Mouse (Mus musculus): Measurements from ENCODE around the gene Prkce. TPM values are rescaled to one million over a fixed set of nuclear protein-coding genes. Genes with fewer than 3 reads are reported as not detected.

Gene Prkce
- polyA plus RNA-seq, 1 experiment, result 1.9 TPM

- H3ac ChIP-seq (ENCODE audit: control insufficient read depth, insufficient read length), result no peak overlapping the region
- H3K36me3 ChIP-seq (ENCODE audit: control insufficient read depth, insufficient read depth), result no peaks in the 10 kb centered on the region
- no peak overlapping the region for H3K4me2 ChIP-seq (ENCODE audit: low read depth)
- H3K27me3 ChIP-seq (ENCODE audit: control insufficient read depth, insufficient read depth, insufficient read length), result no peaks in the 10 kb centered on the region
- no peaks in the 10 kb centered on the region for H3K79me2 ChIP-seq (ENCODE audit: control insufficient read depth, insufficient read depth)
- no peak overlapping the region for H3K4me3 ChIP-seq
- TF ChIP-seq POLR2A (IDR thresholded peaks at IDR 0.05; ENCODE audit: insufficient read length, low read depth) (no peak), E2F4 (IDR thresholded peaks at IDR 0.05; ENCODE audit: insufficient read depth) (no peak), CEBPB (IDR thresholded peaks at IDR 0.05; ENCODE audit: insufficient read depth, poor library complexity, severe bottlenecking) (no peak), TCF3 (IDR thresholded peaks at IDR 0.05; ENCODE audit: insufficient read length, low read depth) (no peak), MYOG (IDR thresholded peaks at IDR 0.05; ENCODE audit: control insufficient read depth in 1 of 3, insufficient read depth in 1 of 3, insufficient read length in 2 of 3, low read depth in 2 of 3) (no peak)
These were observed 156.5 kb downstream of the Prkce start for GRCm38 (mm10) chr17:86323909-86324686.

DNA sequence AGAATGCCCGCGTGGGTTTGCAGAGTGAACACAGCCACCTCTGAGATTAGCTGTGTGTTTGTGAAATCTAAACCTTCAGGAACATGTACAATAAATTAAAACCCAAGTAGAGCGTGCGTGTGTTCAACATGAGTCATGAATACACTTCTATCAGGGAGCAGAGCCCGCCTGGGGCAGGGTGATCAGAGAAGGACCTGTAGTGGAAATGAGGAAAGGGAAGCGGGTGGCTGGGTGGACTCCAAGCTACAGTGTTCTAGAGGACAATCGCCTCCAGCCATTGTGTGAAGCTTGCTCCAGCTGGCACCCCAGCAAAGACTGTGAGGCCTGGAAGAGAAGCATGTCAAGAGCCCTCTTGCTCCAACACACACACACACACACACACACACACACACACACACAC lies 157.2 kb downstream of the Prkce start:
- no peak for TF ChIP-seq POLR2A (IDR thresholded peaks at IDR 0.05; ENCODE audit: insufficient read length, low read depth)
- TF ChIP-seq CEBPB (IDR thresholded peaks at IDR 0.05; ENCODE audit: insufficient read depth, poor library complexity, severe bottlenecking), result no peak
- no peak for TF ChIP-seq USF1 (IDR thresholded peaks at IDR 0.05; ENCODE audit: low read depth)
- TF ChIP-seq MAX (IDR thresholded peaks at IDR 0.05; ENCODE audit: low read depth), result no peak
- TF ChIP-seq MYOD1 (IDR thresholded peaks at IDR 0.05; ENCODE audit: control insufficient read depth in 1 of 3, insufficient read length in 2 of 3, low read depth in 2 of 3), result no peak
- TF ChIP-seq POLR2AphosphoS2 (IDR thresholded peaks at IDR 0.05; ENCODE audit: insufficient read length, low read depth), result no peak
- TF ChIP-seq MYOG (IDR thresholded peaks at IDR 0.05; ENCODE audit: control insufficient read depth in 1 of 3, insufficient read depth in 1 of 3, insufficient read length in 2 of 3, low read depth in 2 of 3), result no peak
- no peak for TF ChIP-seq TCF3 (IDR thresholded peaks at IDR 0.05; ENCODE audit: insufficient read length, low read depth)
- TF ChIP-seq E2F4 (IDR thresholded peaks at IDR 0.05; ENCODE audit: insufficient read depth), result no peak
- TF ChIP-seq TCF12 (IDR thresholded peaks at IDR 0.05; ENCODE audit: insufficient read depth, poor library complexity, severe bottlenecking), result no peak
- no peak for TF ChIP-seq REST (IDR thresholded peaks at IDR 0.05; ENCODE audit: insufficient read depth, insufficient read length)
- TF ChIP-seq SRF (IDR thresholded peaks at IDR 0.05; ENCODE audit: control insufficient read depth, insufficient read length, low read depth), result no peak
- Histone ChIP-seq H3K36me3 (ENCODE audit: control insufficient read depth, insufficient read depth) (no peaks in the 10 kb centered on the region), H3K4me3 (no peak overlapping the region), H3K27me3 (ENCODE audit: control insufficient read depth, insufficient read depth, insufficient read length) (no peaks in the 10 kb centered on the region), H3K4me2 (ENCODE audit: low read depth) (no peak overlapping the region), H3ac (ENCODE audit: control insufficient read depth, insufficient read length) (no peak overlapping the region), H3K79me2 (ENCODE audit: control insufficient read depth, insufficient read depth) (no peaks in the 10 kb centered on the region)

DNA sequence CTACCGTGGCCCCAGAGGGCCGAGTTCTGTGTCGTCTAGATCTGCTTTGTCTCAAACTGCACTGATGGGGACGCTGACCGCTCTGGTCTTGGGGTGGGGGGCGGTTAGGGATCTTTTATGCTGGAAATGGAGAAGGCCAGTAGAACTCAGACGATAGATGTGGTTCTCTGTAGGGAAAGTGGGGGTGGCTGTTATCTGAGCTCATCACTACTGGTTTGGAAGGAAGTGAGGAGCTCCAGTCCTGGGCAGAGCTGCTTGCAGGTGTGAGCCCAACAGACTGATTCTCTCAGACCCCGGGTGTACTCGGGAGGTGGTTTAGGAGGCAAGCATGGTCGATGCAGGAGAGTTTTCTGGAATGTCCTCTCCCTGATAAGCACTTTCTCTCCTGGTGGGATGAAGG lies 157.7 kb downstream of the Prkce start:
- no peak overlapping the region for H3ac ChIP-seq (ENCODE audit: control insufficient read depth, insufficient read length)
- H3K4me3 ChIP-seq, result no peak overlapping the region
- no peaks in the 10 kb centered on the region for H3K27me3 ChIP-seq (ENCODE audit: control insufficient read depth, insufficient read depth, insufficient read length)
- no peaks in the 10 kb centered on the region for H3K36me3 ChIP-seq (ENCODE audit: control insufficient read depth, insufficient read depth)
- no peak overlapping the region for H3K4me2 ChIP-seq (ENCODE audit: low read depth)
- no peaks in the 10 kb centered on the region for H3K79me2 ChIP-seq (ENCODE audit: control insufficient read depth, insufficient read depth)
- TF ChIP-seq MAX (IDR thresholded peaks at IDR 0.05; ENCODE audit: low read depth) (no peak), CEBPB (IDR thresholded peaks at IDR 0.05; ENCODE audit: insufficient read depth, poor library complexity, severe bottlenecking) (no peak), POLR2AphosphoS2 (IDR thresholded peaks at IDR 0.05; ENCODE audit: insufficient read length, low read depth) (no peak), REST (IDR thresholded peaks at IDR 0.05; ENCODE audit: insufficient read depth, insufficient read length) (no peak), E2F4 (IDR thresholded peaks at IDR 0.05; ENCODE audit: insufficient read depth) (no peak), MYOG (IDR thresholded peaks at IDR 0.05; ENCODE audit: control insufficient read depth in 1 of 3, insufficient read depth in 1 of 3, insufficient read length in 2 of 3, low read depth in 2 of 3) (no peak), POLR2A (IDR thresholded peaks at IDR 0.05; ENCODE audit: insufficient read length, low read depth) (no peak), TCF3 (IDR thresholded peaks at IDR 0.05; ENCODE audit: insufficient read length, low read depth) (no peak), SRF (IDR thresholded peaks at IDR 0.05; ENCODE audit: control insufficient read depth, insufficient read length, low read depth) (no peak), TCF12 (IDR thresholded peaks at IDR 0.05; ENCODE audit: insufficient read depth, poor library complexity, severe bottlenecking) (no peak), MYOD1 (IDR thresholded peaks at IDR 0.05; ENCODE audit: control insufficient read depth in 1 of 3, insufficient read length in 2 of 3, low read depth in 2 of 3) (no peak), USF1 (IDR thresholded peaks at IDR 0.05; ENCODE audit: low read depth) (no peak)

- no peak for TF ChIP-seq TCF12 (IDR thresholded peaks at IDR 0.05; ENCODE audit: insufficient read depth, poor library complexity, severe bottlenecking)
- H3K4me2 ChIP-seq (ENCODE audit: low read depth), result no peak overlapping the region
- H3K79me2 ChIP-seq (ENCODE audit: control insufficient read depth, insufficient read depth), result no peaks in the 10 kb centered on the region
- no peak overlapping the region for H3ac ChIP-seq (ENCODE audit: control insufficient read depth, insufficient read length)
- no peaks in the 10 kb centered on the region for H3K36me3 ChIP-seq (ENCODE audit: control insufficient read depth, insufficient read depth)
- H3K4me3 ChIP-seq, result no peak overlapping the region
- no peaks in the 10 kb centered on the region for H3K27me3 ChIP-seq (ENCODE audit: control insufficient read depth, insufficient read depth, insufficient read length)
These were observed 160.4 kb downstream of the Prkce start for GRCm38 (mm10) chr17:86327958-86328357.

DNA sequence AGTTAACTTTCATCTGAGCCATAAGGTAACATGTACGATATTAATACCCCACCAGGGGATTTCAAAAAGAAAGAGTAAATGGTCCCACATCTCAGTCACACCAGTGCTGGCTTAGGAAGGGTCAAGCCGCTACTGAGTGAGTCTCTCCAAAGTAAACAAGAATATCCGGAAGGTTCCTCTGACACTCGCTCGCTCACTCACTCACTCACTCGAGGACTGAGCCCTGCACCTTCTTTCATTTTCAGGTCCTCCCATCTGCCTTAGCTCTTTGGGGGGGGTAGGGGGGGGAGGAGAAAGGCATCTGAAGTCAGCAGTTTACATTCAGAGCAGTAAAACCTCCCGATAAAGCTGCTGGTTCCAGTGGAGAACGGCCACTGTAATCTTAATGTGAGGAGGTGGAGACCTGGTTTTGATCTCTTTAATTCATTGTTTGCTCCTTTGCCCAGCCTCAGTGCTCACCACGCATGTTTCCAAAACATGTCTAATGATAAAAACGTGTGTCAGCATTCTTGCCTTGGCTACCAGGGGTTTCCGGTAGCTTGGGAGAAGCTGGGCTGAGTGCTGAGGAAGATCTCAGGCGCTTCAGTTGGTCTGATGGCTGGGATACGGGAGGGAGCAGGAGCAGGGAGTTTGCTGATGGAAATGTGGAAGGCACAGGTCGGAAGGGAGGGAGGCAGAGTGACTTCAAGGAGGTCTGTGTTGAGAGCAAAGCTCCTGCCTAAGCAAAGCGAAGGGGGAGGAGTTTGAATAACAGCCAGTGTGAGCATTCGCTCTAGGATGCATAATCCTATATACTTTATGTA lies 161.9 kb downstream of the Prkce start:
- no peak overlapping the region for H3K4me3 ChIP-seq
- no peaks in the 10 kb centered on the region for H3K27me3 ChIP-seq (ENCODE audit: control insufficient read depth, insufficient read depth, insufficient read length)
- H3K36me3 ChIP-seq (ENCODE audit: control insufficient read depth, insufficient read depth), result no peaks in the 10 kb centered on the region
- no peak overlapping the region for H3K4me2 ChIP-seq (ENCODE audit: low read depth)
- H3K79me2 ChIP-seq (ENCODE audit: control insufficient read depth, insufficient read depth), result no peaks in the 10 kb centered on the region
- TF ChIP-seq CEBPB (IDR thresholded peaks at IDR 0.05; ENCODE audit: insufficient read depth, poor library complexity, severe bottlenecking), result no peak
- no peak for TF ChIP-seq REST (IDR thresholded peaks at IDR 0.05; ENCODE audit: insufficient read depth, insufficient read length)
- no peak for TF ChIP-seq MYOD1 (IDR thresholded peaks at IDR 0.05; ENCODE audit: control insufficient read depth in 1 of 3, insufficient read length in 2 of 3, low read depth in 2 of 3)
- no peak overlapping the region for H3ac ChIP-seq (ENCODE audit: control insufficient read depth, insufficient read length)
